Mouse (Mus musculus): Measurements from ENCODE around the gene Vwa5b1. TPM values are rescaled to one million over a fixed set of nuclear protein-coding genes. Genes with fewer than 3 reads are reported as not detected.

The Vwa5b1 gene
- polyA plus RNA-seq, 1 experiment from 2014 or later, result 0.23 TPM

DNA sequence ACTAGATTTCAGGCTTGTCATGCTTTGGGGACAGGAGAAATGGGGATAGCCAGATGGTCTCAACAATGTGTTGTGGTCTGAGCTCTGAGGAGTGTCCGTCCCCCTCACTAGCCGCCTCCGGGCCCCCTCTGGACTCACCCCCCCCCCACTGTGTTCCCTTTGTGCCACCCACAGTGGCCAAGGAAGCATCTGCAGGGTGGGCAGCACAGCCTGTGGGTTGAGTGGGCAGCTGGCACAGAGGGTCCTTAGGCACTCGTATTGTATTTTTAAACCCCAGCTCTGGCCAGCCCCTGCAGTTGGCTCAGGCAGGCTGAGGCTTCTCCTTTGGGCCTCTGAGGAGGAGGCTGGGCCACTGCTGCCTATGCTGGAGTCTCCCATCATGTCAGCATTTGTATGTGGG, 110.0 kb downstream of the Vwa5b1 start:
- no peak overlapping the region for H3K4me3 ChIP-seq (replicated peaks)
- no peaks in the 10 kb centered on the region for H3K9me3 ChIP-seq (replicated peaks)
- H3K4me2 ChIP-seq (replicated peaks), result no peak overlapping the region
- no peak for ATAC-seq (ENCODE audit: insufficient number of reproducible peaks, low FRiP score, low TSS enrichment, low read depth)
- H3K9ac ChIP-seq, result no peak overlapping the region
- no peaks in the 10 kb centered on the region for H3K36me3 ChIP-seq
- no peaks in the 10 kb centered on the region for H3K4me1 ChIP-seq
- peaks cover 5% of the 10 kb centered on the region; the same call in 1 of the 2 replicates for H3K27me3 ChIP-seq
- 83% methylated on average over 4 of the region's 4 CpGs for WGBS
- no peak overlapping the region for H3K27ac ChIP-seq (replicated peaks)

DNA sequence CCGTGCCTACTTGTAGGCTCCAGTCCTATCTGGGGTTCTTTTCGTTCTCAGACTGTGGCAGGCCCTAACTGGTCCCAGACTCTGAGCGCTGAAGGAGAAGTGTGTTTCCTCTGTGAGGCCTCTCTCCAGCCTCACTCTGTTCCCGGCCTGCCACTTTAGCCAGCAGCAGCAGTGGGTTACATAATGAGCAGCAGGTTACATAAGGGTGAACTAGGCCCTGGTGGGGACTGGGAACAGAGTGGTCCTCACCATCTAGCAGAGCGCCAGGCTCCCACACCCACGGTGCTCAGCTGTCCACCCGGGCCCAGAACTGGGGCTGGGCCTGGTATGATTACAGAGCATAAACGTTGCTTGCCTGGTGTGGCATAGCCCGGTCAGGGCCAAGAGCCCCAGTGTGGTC, 110.9 kb downstream of the Vwa5b1 start:
- Histone ChIP-seq H3K4me1 (no peaks in the 10 kb centered on the region), H3K4me3 (replicated peaks) (no peak overlapping the region), H3K9me3 (replicated peaks) (no peaks in the 10 kb centered on the region), H3K4me2 (replicated peaks) (no peak overlapping the region), H3K27ac (replicated peaks) (no peak overlapping the region), H3K9ac (no peak overlapping the region), H3K27me3 (peaks cover 5% of the 10 kb centered on the region; the same call in 1 of the 2 replicates), H3K36me3 (no peaks in the 10 kb centered on the region)
- 75% methylated on average over 9 of the region's 9 CpGs for WGBS
- no peak for ATAC-seq (ENCODE audit: insufficient number of reproducible peaks, low FRiP score, low TSS enrichment, low read depth)

DNA sequence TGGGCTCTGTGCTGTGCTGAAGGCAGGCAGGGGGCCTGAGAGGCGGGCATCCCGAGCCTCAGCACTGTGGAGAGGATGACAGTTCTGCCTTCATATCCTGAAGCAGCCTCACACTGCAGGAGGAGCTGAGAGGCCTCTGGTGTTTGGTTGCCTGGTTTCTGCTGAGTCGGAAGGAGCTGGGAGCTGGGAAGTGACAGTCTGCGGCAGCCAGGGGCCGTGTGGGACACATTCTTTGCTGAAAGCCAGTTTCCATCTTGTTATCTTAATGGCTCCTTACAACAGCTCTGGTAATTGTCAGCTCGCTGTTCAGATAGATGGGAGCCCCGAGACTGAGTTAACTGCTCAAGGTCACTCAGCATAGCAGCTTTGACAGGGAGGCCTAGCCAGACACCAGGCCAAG, 111.9 kb downstream of the Vwa5b1 start:
- Histone ChIP-seq H3K9me3 (replicated peaks) (no peaks in the 10 kb centered on the region), H3K27ac (replicated peaks) (no peak overlapping the region), H3K27me3 (peaks cover 5% of the 10 kb centered on the region; the same call in 1 of the 2 replicates), H3K9ac (no peak overlapping the region), H3K4me1 (no peaks in the 10 kb centered on the region), H3K4me2 (replicated peaks) (no peak overlapping the region), H3K36me3 (no peaks in the 10 kb centered on the region), H3K4me3 (replicated peaks) (no peak overlapping the region)
- 47% methylated on average over 7 of the region's 7 CpGs for WGBS
- ATAC-seq (ENCODE audit: insufficient number of reproducible peaks, low FRiP score, low TSS enrichment, low read depth), result no peak

DNA sequence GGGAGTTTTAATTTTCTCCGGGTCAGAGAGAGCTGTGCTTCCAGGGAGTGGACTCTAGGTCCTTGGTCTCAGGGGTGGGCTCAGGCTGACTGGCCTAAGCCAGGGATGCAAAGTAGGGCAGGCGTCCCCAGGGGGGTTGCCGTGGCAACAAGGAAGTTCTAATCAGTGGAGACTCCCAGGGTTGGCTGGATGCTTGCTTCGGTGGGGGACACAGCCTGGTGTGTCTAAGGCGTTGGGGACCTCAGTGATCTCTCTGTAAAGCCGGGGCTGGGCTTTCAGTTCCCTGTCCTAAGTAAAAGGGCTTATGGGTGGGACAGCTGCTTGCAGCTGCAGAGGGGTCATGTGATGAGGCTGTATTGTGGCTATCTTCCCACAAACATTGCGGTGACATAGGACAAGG, 113.4 kb downstream of the Vwa5b1 start:
- no peak for ATAC-seq (ENCODE audit: insufficient number of reproducible peaks, low FRiP score, low TSS enrichment, low read depth)
- no peak overlapping the region for H3K27ac ChIP-seq (replicated peaks)

DNA sequence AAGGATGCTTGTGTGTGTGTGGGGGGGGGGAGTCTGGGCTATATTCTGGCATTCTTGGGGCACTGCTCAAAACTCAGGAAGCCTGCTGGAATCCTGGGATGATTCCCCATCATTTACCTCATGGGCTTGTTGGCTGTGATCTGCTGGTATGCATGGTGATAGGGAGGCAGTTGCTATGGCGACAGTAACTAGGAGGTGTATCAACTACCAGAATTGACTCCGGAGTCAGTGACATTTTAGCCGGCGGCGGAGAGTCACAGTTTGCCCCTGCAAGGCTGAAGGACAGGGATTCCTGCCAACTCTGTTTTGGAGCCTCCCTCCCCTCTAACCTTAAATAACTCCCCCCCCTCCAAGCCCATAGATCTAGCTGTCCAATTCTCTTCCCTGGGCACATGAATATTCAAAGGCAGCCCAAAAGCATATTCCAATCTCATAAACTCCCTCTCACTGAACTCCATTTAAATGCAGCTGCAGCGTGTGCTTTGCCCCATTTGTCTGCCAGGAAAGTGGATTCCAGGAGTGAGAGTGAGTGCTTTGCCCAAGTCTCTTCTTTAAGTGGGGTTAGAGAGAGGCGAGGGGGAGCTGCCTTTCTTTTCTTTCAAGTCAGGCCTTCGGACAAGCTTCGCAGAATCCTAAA, 118.4 kb downstream of the Vwa5b1 start:
- H3K27ac ChIP-seq (replicated peaks), result no peak overlapping the region
- no peaks in the 10 kb centered on the region for H3K36me3 ChIP-seq
- no peak for ATAC-seq (ENCODE audit: insufficient number of reproducible peaks, low FRiP score, low TSS enrichment, low read depth)
- no peaks in the 10 kb centered on the region for H3K9me3 ChIP-seq (replicated peaks)
- 40% methylated on average over 9 of the region's 9 CpGs for WGBS
- H3K27me3 ChIP-seq, result 0 out of 2 replicates have a peak, but pooled peaks cover 13% of the 10 kb centered on the region
- no peak overlapping the region for H3K4me2 ChIP-seq (replicated peaks)
- H3K4me3 ChIP-seq (replicated peaks), result no peak overlapping the region
- no peak overlapping the region for H3K9ac ChIP-seq
- no peaks in the 10 kb centered on the region for H3K4me1 ChIP-seq

More for the DNA sequence above, 113.4 kb downstream of the Vwa5b1 start:
- H3K9me3 ChIP-seq (replicated peaks), result no peaks in the 10 kb centered on the region
- no peaks in the 10 kb centered on the region for H3K36me3 ChIP-seq
- H3K9ac ChIP-seq, result no peak overlapping the region
- no peaks in the 10 kb centered on the region for H3K27me3 ChIP-seq
- 12% methylated on average over 7 of the region's 7 CpGs for WGBS
- no peaks in the 10 kb centered on the region for H3K4me1 ChIP-seq
- H3K4me3 ChIP-seq (replicated peaks), result no peak overlapping the region
- no peak overlapping the region for H3K4me2 ChIP-seq (replicated peaks)

DNA sequence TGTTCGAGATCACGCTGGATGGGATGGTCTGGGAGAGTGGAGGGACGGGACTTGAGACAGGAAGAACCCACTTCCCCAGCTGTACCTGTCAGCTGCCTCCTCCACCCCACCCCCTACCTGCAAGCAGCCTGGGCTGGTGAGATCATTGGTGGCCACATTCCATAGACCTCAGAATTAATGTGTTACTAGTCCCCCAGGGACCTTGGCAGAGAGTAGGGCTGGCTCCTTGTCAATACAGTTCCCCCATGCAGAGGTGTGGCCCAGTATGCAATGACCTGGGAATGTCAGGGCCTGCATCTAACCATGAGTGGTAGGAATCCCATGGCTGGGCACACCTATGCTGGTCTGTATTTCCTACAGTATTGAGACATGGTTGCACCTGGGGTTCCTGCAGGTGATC, 119.2 kb downstream of the Vwa5b1 start:
- no peaks in the 10 kb centered on the region for H3K36me3 ChIP-seq
- 0 out of 2 replicates have a peak, but pooled peaks cover 13% of the 10 kb centered on the region for H3K27me3 ChIP-seq
- no peak overlapping the region for H3K27ac ChIP-seq (replicated peaks)
- no peak overlapping the region for H3K4me2 ChIP-seq (replicated peaks)
- no peak overlapping the region for H3K9ac ChIP-seq
- H3K4me3 ChIP-seq (replicated peaks), result no peak overlapping the region
- H3K4me1 ChIP-seq, result no peaks in the 10 kb centered on the region
- no peaks in the 10 kb centered on the region for H3K9me3 ChIP-seq (replicated peaks)
- WGBS, result 76% methylated on average over 3 of the region's 3 CpGs
- ATAC-seq (ENCODE audit: insufficient number of reproducible peaks, low FRiP score, low TSS enrichment, low read depth), result no peak

Other genes starting within 250 kb of the Vwa5b1 start
- 0.09 and 0.11 TPM in 2 replicates for gene Fam43b, start 239.4 kb downstream of the Vwa5b1 start, polyA plus RNA-seq (2015; fragmentation: Nextera tagmentation; extraction: Ambion mirVana)
- 17.7 and 18.0 TPM in 2 replicates for gene Mul1, start 201.2 kb downstream of the Vwa5b1 start, polyA plus RNA-seq (2015; fragmentation: Nextera tagmentation; extraction: Ambion mirVana)
- 3.1 and 3.4 TPM in 2 replicates for gene Camk2n1, start 181.6 kb downstream of the Vwa5b1 start, polyA plus RNA-seq (2015; fragmentation: Nextera tagmentation; extraction: Ambion mirVana)
- gene Pla2g2c, start 88.9 kb upstream of the Vwa5b1 start, polyA plus RNA-seq (2015; fragmentation: Nextera tagmentation; extraction: Ambion mirVana), result 0.38 and 0.61 TPM in 2 replicates
- 4.3 and 10.3 TPM in 2 replicates for gene Ubxn10, start 101.3 kb upstream of the Vwa5b1 start, polyA plus RNA-seq (2015; fragmentation: Nextera tagmentation; extraction: Ambion mirVana)
- gene Pla2g2f, start 121.7 kb upstream of the Vwa5b1 start, polyA plus RNA-seq (2015; fragmentation: Nextera tagmentation; extraction: Ambion mirVana), result 29.2 and 31.1 TPM in 2 replicates
- gene Pla2g2d, start 139.9 kb upstream of the Vwa5b1 start, polyA plus RNA-seq (2015; fragmentation: Nextera tagmentation; extraction: Ambion mirVana), result 0.24 and 0.30 TPM in 2 replicates
- gene Pla2g5, start 227.6 kb upstream of the Vwa5b1 start, polyA plus RNA-seq (2015; fragmentation: Nextera tagmentation; extraction: Ambion mirVana), result 3.0 and 3.5 TPM in 2 replicates
- not detected in 2 replicates for gene Gm13030, start 238.1 kb upstream of the Vwa5b1 start, polyA plus RNA-seq (2015; fragmentation: Nextera tagmentation; extraction: Ambion mirVana)
- gene Pla2g2e, start 242.1 kb upstream of the Vwa5b1 start, polyA plus RNA-seq (2015; fragmentation: Nextera tagmentation; extraction: Ambion mirVana), result 0.96 and 1.1 TPM in 2 replicates

Measured in embryonic facial prominence, embryonic 15.5 days (tissue).